16 mouse cellular contexts compared by ENCODE assay signal in the genomic region with DNA sequence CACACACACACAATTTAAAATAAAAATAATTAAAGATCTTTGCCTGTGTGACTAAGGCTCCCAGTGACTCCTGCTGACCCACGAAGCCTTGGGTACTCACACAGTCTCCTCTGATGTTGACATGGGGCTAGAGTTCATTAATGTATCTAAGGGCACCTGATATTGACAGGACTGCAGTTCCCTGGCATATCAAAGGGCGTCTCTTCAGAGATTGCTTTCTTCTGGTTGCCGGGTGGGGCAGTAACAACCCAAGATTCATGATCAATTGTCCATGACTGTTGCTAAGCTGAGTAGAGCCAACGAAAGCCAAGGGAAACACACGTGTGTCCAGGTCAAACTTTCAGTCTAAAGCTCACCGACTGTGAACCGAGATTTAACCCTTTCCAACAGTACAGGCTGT. TPM values are rescaled to one million over a fixed set of nuclear protein-coding genes. Genes with fewer than 3 reads are reported as not detected.
A peak's percentile ranks its signal among the peaks of the same experiment; 100 is the strongest.
DNase-seq lines count a peak whose midpoint lies in the region; ATAC-seq and TF ChIP-seq lines count a peak whose summit lies in the region.
"Had no signal": no experiment of that assay in that cellular context is flagged by ENCODE, and none has a peak within 500 bp of the region (broad histone marks: within the 10 kb centered on the region; RNA-seq: fewer than 3 reads in every experiment).

No protein-coding gene starts in this region.

- no peaks in the 10 kb centered on the region for H3K27me3 ChIP-seq in spleen, adult 2 months (ENCODE audit: control insufficient read depth, insufficient read depth, low read length)
- no peaks in the 10 kb centered on the region for H3K27me3 ChIP-seq in stomach, postnatal 0 days (ENCODE audit: control insufficient read depth, insufficient read depth, low read length)
- H3K27me3 ChIP-seq: CH12.LX; embryonic facial prominence, embryonic 13.5 days; megakaryocyte, embryonic 14.5 days had no signal

- no peak for TF ChIP-seq EP300 in stomach, postnatal 0 days (optimal IDR thresholded peaks at IDR 0.05)

- ATAC-seq in stomach, postnatal 0 days (ENCODE audit: low FRiP score, low TSS enrichment): peak; percentile 95
- ATAC-seq: hindbrain, postnatal 0 days had no signal

- TF ChIP-seq CTCF in spleen, adult 2 months (IDR thresholded peaks at IDR 0.05; ENCODE audit: extremely low read depth, insufficient read depth, insufficient read length, insufficient replicate concordance): no peak
- TF ChIP-seq CTCF in stomach, postnatal 0 days (IDR thresholded peaks at IDR 0.05; ENCODE audit: low read depth): no peak

- peak; percentile 34 to 80 for DNase-seq in spleen, adult 2 months (ENCODE audit: low read depth in 1 of 2, low spot score in 2 of 2)
- no peak for DNase-seq in spleen, postnatal 10 days (ENCODE audit: low spot score in 2 of 2)
- DNase-seq in kidney, adult 8-10 months: peak; percentile 56 to 74
- peak; percentile 63 to 76 for DNase-seq in kidney, postnatal 36 days
- DNase-seq in stomach, postnatal 0 days (ENCODE audit: low spot score): peak; percentile 68
- no peak for DNase-seq in heart, adult 8-10 months (ENCODE audit: low spot score)
- DNase-seq in heart, postnatal 4 days: no peak
- DNase-seq: cerebellum, adult 11-12 months; heart, adult 2 months; heart, postnatal 14 days had no signal

- H3K36me3 ChIP-seq in spleen, adult 2 months (ENCODE audit: control insufficient read depth, insufficient read depth, low read length): no peaks in the 10 kb centered on the region
- H3K36me3 ChIP-seq in stomach, postnatal 0 days (ENCODE audit: control insufficient read depth, insufficient read depth, low read length): no peaks in the 10 kb centered on the region
- H3K36me3 ChIP-seq: embryonic facial prominence, embryonic 13.5 days; forebrain, embryonic 10.5 days had no signal

- 41% methylated on average over 7 of the region's 7 CpGs for WGBS in spleen, adult 2 months
- 44% methylated on average over 7 of the region's 7 CpGs for WGBS in stomach, postnatal 0 days

- peaks cover 17% of the 10 kb centered on the region for H3K4me1 ChIP-seq in spleen, adult 2 months (ENCODE audit: control insufficient read depth, insufficient read depth, insufficient read length)
- H3K4me1 ChIP-seq in stomach, postnatal 0 days (replicated peaks; ENCODE audit: control insufficient read depth, insufficient read depth): no peaks in the 10 kb centered on the region

- no peak overlapping the region for H3K27ac ChIP-seq in spleen, adult 2 months (ENCODE audit: insufficient read depth, low read length)
- no peak overlapping the region for H3K27ac ChIP-seq in stomach, postnatal 0 days (replicated peaks)
- H3K27ac ChIP-seq: embryonic facial prominence, embryonic 13.5 days; forebrain, embryonic 10.5 days; heart, adult 2 months; hindbrain, postnatal 0 days had no signal

- no peaks in the 10 kb centered on the region for H3K9me3 ChIP-seq in stomach, postnatal 0 days (ENCODE audit: control insufficient read depth, low read length)
- H3K9me3 ChIP-seq: embryonic facial prominence, embryonic 13.5 days; forebrain, embryonic 10.5 days had no signal

- no peak for TF ChIP-seq POLR2A in spleen, adult 2 months (IDR thresholded peaks at IDR 0.05; ENCODE audit: low read depth, low read length)

- no peak overlapping the region for H3K4me3 ChIP-seq in spleen, adult 2 months (ENCODE audit: extremely low read depth, insufficient read depth, insufficient read length)
- no peak overlapping the region for H3K4me3 ChIP-seq in stomach, postnatal 0 days (ENCODE audit: low read depth, low read length)
- H3K4me3 ChIP-seq: embryonic facial prominence, embryonic 13.5 days; forebrain, embryonic 10.5 days; heart, adult 2 months; megakaryocyte, embryonic 14.5 days; myocyte had no signal

- no peak overlapping the region for H3K9ac ChIP-seq in stomach, postnatal 0 days (ENCODE audit: low read length)
- H3K9ac ChIP-seq: embryonic facial prominence, embryonic 13.5 days had no signal

- no peak overlapping the region for H3K4me2 ChIP-seq in stomach, postnatal 0 days (replicated peaks; ENCODE audit: low read depth)
- H3K4me2 ChIP-seq: embryonic facial prominence, embryonic 13.5 days had no signal

RNA-seq across cellular contexts. Expression of gene Etnk1, which starts 22.0 kb away (rescaled TPM):
- 38.3 and 121 TPM in 2 replicates for polyA plus RNA-seq in spleen, adult 2 months (2012; rRNA removed)
- polyA plus RNA-seq in stomach, postnatal 0 days (2015; fragmentation: Nextera tagmentation; extraction: Ambion mirVana): 10.7 and 11.0 TPM in 2 replicates
- total RNA-seq in heart, adult 8-10 months (2022): 10 to 100 TPM; 26.4 to 29.2 (median 27.7) TPM
- total RNA-seq in heart, postnatal 4 days (2021): 10 to 100 TPM; 27.0 to 28.1 TPM

RNA-seq across cellular contexts. Expression of gene C2cd5, which starts 45.1 kb away (rescaled TPM):
- 13.7 and 16.0 TPM in 2 replicates for polyA plus RNA-seq in spleen, adult 2 months (2012; rRNA removed)
- polyA plus RNA-seq in stomach, postnatal 0 days (2015; fragmentation: Nextera tagmentation; extraction: Ambion mirVana): 7.7 and 8.3 TPM in 2 replicates
- total RNA-seq in heart, adult 8-10 months (2022): 10 to 100 TPM; 13.3 to 15.3 (median 13.6) TPM
- 10 to 100 TPM; 21.5 to 24.9 TPM for total RNA-seq in heart, postnatal 4 days (2021)

Comparison
In these comparisons a context has a peak if more than half of its experiments do, and no peak if none do; other contexts are left out.
1. DNase-seq: peak in spleen, adult 2 months (2 of 2), kidney, adult 8-10 months (2 of 2), kidney, postnatal 36 days (2 of 2) and stomach, postnatal 0 days (single experiment); none in spleen, postnatal 10 days (0 of 2), heart, adult 8-10 months (single experiment) and heart, postnatal 4 days (single experiment).